Mouse (Mus musculus) forebrain, embryonic 14.5 days (tissue): Measurements from ENCODE around the gene Pdcd6ip. TPM values are rescaled to one million over a fixed set of nuclear protein-coding genes. Genes with fewer than 3 reads are reported as not detected.

Source experiments
- ATAC-seq: fragments of 200-750 bp; cut with Nextera tagmentation; 2 replicates; pipeline ENCODE4 v1.8.0; 2017; ENCODE audit warnings: mild to moderate bottlenecking, moderate library complexity
- DNase-seq: peaks from one replicate; pipeline ENCODE4 v3.0.0-alpha.2; 2015; ENCODE audit warnings: low spot score
- H3K27ac ChIP-seq: fragments of 300-500 bp; sonication (generic); 2 replicates; pipeline ENCODE4 v1.5.1; 2014; ENCODE audit warnings: low read depth, mild to moderate bottlenecking, control low read depth, low read length, moderate library complexity
- H3K27me3 ChIP-seq: fragments of 300-500 bp; sonication (generic); replicated peaks from 2 replicates; pipeline ENCODE4 v1.6.1; 2014; ENCODE audit warnings: low read length, control low read depth, mixed read lengths; ENCODE audit not compliant: control insufficient read depth, insufficient read depth
- H3K36me3 ChIP-seq: fragments of 300-500 bp; sonication (generic); 2 replicates; pipeline ENCODE4 v1.6.1; 2014; ENCODE audit warnings: low read length, control low read depth; ENCODE audit not compliant: control insufficient read depth, insufficient read depth
- H3K4me1 ChIP-seq: fragments of 300-500 bp; sonication (generic); 2 replicates; pipeline ENCODE4 v1.6.1; 2014; ENCODE audit warnings: antibody characterized with exemption, low read length, control low read depth; ENCODE audit not compliant: control insufficient read depth, insufficient read depth
- H3K4me2 ChIP-seq: fragments of 300-500 bp; sonication (generic); 2 replicates; pipeline ENCODE4 v1.6.1; 2014; ENCODE audit warnings: mild to moderate bottlenecking, control low read depth, low read length
- H3K4me3 ChIP-seq: fragments of 300-500 bp; sonication (generic); 2 replicates; pipeline ENCODE4 v1.5.1; 2014; ENCODE audit warnings: low read depth, low read length, control low read depth
- H3K9ac ChIP-seq: fragments of 300-500 bp; sonication (generic); 2 replicates; pipeline ENCODE4 v1.6.1; 2014; ENCODE audit warnings: mild to moderate bottlenecking, low read length, control low read depth, moderate library complexity
- H3K9me3 ChIP-seq: fragments of 300-500 bp; sonication (generic); replicated peaks from 2 replicates; pipeline ENCODE4 v1.6.1; 2016; ENCODE audit warnings: low read length, control low read depth, mixed read lengths; ENCODE audit not compliant: control insufficient read depth
- WGBS: fragments of 180-500 bp; shearing (Covaris S2); extraction: QIAGEN DNeasy Blood & Tissue Kit; methylation state at CpG from one replicate; pipeline ENCODE4 v1.1.7; 2014; 5-methylcytosine and 5-hydroxymethylcytosine counted together
- polyA plus RNA-seq: library from polyadenylated mRNA; unstranded; fragments of >200 nt; fragmentation: Nextera tagmentation; extraction: Ambion mirVana; gene quantifications from 2 replicates; pipeline ENCODE4 v1.2.1, GENCODE M21; 2014

Gene Pdcd6ip
- 29.6 and 41.5 TPM in 2 replicates for polyA plus RNA-seq

- Histone ChIP-seq H3K27me3 (no peaks in the 10 kb centered on the region), H3K9ac (peak within 1 kb of the TSS; percentile 97), H3K4me1 (peaks cover 20% of the 10 kb centered on the region), H3K27ac (peak within 1 kb of the TSS; percentile 48; the same call in 1 of the 2 replicates), H3K4me2 (peak within 1 kb of the TSS; percentile 85), H3K9me3 (no peaks in the 10 kb centered on the region), H3K36me3 (no peaks in the 10 kb centered on the region), H3K4me3 (peak within 1 kb of the TSS; percentile 95)
- WGBS, result 2% methylated on average over 59 of the region's 77 CpGs
- ATAC-seq (peak; percentile 95), DNase-seq (peak; percentile 92)
Observed at GRCm38 (mm10) chr9:113707481-113708360, at the start of gene Pdcd6ip. Pdcd6ip (minus strand) TSS chr9:113708259.

DNA sequence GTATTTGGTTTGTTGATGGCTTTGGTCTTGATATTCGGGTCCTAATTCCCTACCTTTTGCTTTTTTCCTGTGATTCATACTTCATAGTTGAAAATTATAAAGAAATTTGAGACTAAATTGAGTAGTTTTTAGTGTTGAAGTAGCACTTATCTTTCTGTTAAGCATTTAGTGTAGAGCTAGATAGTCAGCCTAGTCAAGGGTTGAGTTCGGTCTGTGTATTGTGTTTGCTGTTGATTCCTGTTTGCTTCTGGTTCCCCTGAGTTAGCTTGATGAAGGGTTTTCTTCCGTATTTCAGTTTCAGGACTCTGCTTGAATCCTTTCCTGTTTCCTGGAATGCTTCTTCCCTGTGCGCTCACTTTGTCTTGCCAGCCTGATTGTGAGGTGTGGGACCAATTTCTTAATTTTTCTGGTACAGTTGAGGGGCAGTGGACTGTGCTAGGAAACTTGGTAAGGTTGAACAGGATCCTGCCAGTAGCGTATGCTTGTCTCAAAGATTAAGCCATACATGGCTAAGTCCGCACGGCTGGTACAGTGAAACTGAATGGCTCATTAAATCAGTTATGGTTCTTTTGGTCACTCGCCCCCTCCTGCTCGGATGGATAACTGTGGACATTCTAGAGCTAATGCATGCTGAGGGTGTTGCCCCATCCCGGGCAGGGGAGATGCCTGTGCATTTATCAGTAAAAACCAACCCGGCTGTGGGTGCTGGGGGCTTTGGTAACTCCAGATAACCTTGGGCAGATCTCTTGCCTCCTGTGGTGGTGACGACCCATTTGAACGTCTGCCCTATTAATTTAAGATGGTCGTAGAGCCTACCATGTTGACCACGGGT is 48.0 kb upstream of the Pdcd6ip start:
- Histone ChIP-seq H3K9ac (no peak overlapping the region), H3K27ac (no peak overlapping the region), H3K4me3 (no peak overlapping the region), H3K4me1 (peaks cover 2% of the 10 kb centered on the region; the same call in 1 of the 2 replicates), H3K9me3 (no peaks in the 10 kb centered on the region), H3K36me3 (no peaks in the 10 kb centered on the region), H3K27me3 (no peaks in the 10 kb centered on the region), H3K4me2 (no peak overlapping the region)
- DNase-seq (no peak), ATAC-seq (no peak)
- 86% methylated on average over 15 of the region's 15 CpGs for WGBS

- Histone ChIP-seq H3K36me3 (no peaks in the 10 kb centered on the region), H3K27ac (no peak overlapping the region), H3K4me1 (no peaks in the 10 kb centered on the region), H3K9me3 (no peaks in the 10 kb centered on the region), H3K4me3 (no peak overlapping the region), H3K27me3 (no peaks in the 10 kb centered on the region), H3K9ac (no peak overlapping the region), H3K4me2 (no peak overlapping the region)
- DNase-seq (no peak), ATAC-seq (no peak)
- 43% methylated on average over 7 of the region's 7 CpGs for WGBS
Observed at GRCm38 (mm10) chr9:113749356-113749755, 41.3 kb upstream of the Pdcd6ip start.

DNA sequence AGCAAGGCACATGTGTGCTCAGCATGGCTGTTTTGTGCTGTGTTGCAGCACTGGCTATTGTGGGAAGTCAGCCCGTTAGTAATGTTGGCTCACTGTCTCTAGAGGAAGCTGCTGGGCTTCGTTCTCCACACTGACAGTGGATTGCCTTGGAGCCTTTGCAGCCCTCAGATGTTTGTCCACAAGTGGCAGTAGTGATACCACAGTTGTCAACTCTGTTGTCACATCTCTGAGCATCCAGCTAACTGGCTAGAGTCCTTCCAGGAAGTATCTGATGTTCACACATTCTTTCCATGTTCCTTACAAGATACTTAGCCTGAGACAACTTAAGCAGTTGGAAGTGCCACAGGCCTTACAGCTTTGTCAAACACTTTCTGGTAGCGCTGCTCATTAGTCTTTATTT is 35.2 kb upstream of the Pdcd6ip start:
- WGBS, result 41% methylated on average over 3 of the region's 3 CpGs
- Histone ChIP-seq H3K4me1 (peaks cover 4% of the 10 kb centered on the region; the same call in 1 of the 2 replicates), H3K4me3 (no peak overlapping the region), H3K27ac (no peak overlapping the region), H3K4me2 (no peak overlapping the region; the same call in 1 of the 2 replicates), H3K27me3 (no peaks in the 10 kb centered on the region), H3K9me3 (no peaks in the 10 kb centered on the region), H3K36me3 (no peaks in the 10 kb centered on the region), H3K9ac (no peak overlapping the region)
- DNase-seq, result no peak
- no peak for ATAC-seq

DNA sequence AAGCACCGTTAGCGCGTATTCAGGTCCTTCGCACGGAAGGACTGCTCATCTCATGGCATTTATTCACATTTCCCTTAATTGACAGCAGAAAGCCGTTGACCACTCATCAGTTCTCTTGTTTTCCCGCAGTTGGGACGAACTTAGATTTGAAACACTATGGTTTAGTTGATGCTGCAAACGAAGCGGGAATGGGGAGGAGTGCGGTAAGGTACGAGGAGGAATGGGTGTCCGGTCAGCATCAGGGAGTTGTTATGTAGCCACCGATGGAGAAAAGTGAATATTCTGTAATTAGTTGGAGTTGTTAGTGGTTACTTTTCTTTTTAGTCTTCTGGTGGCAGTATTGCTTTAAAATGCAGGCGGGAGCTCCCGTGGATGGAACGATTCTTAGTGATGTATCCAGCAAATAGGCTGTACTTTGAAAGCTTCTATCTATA is 34.3 kb upstream of the Pdcd6ip start:
- Histone ChIP-seq H3K9ac (peak overlapping the region; percentile 76), H3K4me2 (peak overlapping the region; percentile 79), H3K4me3 (peak overlapping the region; percentile 92), H3K36me3 (no peaks in the 10 kb centered on the region), H3K27me3 (no peaks in the 10 kb centered on the region), H3K4me1 (peaks cover 4% of the 10 kb centered on the region; the same call in 1 of the 2 replicates), H3K9me3 (no peaks in the 10 kb centered on the region), H3K27ac (no peak overlapping the region)
- ATAC-seq, result no peak
- 2% methylated on average over 17 of the region's 17 CpGs for WGBS
- peak; percentile 76 for DNase-seq

DNA sequence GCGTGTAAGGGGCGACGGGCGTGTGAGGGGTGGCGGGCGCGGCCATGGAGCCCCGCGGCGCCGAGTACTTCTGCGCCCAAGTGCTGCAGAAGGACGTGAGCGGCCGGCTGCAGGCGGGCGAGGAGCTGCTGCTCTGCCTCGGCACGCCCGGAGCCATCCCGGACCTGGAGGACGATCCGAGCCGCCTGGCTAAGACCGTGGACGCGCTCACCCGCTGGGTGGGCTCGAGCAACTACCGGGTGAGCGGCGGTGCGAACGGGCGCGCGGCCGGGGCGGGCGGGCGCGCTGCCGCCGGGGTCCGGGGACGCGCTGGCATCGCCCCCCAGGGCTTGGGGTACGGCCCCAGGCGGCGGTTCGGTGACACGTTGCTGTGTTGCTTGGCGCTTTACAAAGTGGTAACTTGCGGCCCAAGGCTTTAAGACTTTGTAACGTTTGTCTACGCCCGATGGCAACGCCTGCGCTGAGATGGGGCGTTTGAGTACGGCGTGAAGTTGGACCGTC is 33.6 kb upstream of the Pdcd6ip start:
- no peaks in the 10 kb centered on the region for H3K9me3 ChIP-seq
- peak overlapping the region; percentile 79 for H3K4me2 ChIP-seq
- under 1% methylated on average over 47 of the region's 64 CpGs for WGBS
- peak; percentile 45 for DNase-seq
- ATAC-seq, result peak; percentile 79
- H3K4me1 ChIP-seq, result peaks cover 4% of the 10 kb centered on the region; the same call in 1 of the 2 replicates
- no peaks in the 10 kb centered on the region for H3K27me3 ChIP-seq
- peak overlapping the region; percentile 92 for H3K4me3 ChIP-seq
- H3K9ac ChIP-seq, result peak overlapping the region; percentile 76
- peak overlapping the region; percentile 48; the same call in 1 of the 2 replicates for H3K27ac ChIP-seq
- no peaks in the 10 kb centered on the region for H3K36me3 ChIP-seq

DNA sequence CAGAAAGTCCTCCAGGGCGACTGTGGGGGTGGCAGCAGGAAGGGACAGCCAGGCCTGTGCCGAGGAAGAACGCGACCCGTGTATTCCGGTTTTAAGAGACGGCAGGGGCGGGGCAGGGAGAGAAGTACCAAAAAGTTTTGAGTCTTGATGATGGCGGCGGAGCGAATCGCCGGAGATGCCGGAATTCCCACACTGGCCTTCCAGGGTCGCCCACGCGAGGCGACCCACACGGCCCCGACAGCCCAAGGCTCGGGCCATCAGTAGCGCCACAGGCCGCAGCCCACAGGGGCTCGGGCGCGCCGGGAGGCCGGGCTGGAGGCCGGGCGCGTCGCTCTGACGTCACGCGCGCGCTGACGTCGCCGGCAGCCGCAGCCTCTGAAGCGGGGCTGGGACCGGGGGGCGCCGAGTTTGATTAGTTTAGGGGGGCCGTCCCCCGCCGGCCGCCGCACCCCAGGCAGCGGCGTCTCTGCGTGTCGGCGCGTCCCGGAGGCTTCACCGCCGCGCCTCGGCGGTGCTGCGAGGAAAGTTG is 33.1 kb upstream of the Pdcd6ip start, which contains the start of gene Clasp2:
Gene Clasp2, plus strand, starts transcription at position 366 of the 529 bp plus-strand sequence.
- Histone ChIP-seq H3K36me3 (no peaks in the 10 kb centered on the region), H3K27ac (peak within 1 kb of the TSS; percentile 48; the same call in 1 of the 2 replicates), H3K27me3 (no peaks in the 10 kb centered on the region), H3K4me1 (peaks cover 4% of the 10 kb centered on the region; the same call in 1 of the 2 replicates), H3K9ac (peak within 1 kb of the TSS; percentile 76), H3K4me2 (peak within 1 kb of the TSS; percentile 79), H3K4me3 (peak within 1 kb of the TSS; percentile 92), H3K9me3 (no peaks in the 10 kb centered on the region)
- WGBS, result under 1% methylated on average over 61 of the region's 63 CpGs
- ATAC-seq, result peak; percentile 97
- DNase-seq, result peak; percentile 88

DNA sequence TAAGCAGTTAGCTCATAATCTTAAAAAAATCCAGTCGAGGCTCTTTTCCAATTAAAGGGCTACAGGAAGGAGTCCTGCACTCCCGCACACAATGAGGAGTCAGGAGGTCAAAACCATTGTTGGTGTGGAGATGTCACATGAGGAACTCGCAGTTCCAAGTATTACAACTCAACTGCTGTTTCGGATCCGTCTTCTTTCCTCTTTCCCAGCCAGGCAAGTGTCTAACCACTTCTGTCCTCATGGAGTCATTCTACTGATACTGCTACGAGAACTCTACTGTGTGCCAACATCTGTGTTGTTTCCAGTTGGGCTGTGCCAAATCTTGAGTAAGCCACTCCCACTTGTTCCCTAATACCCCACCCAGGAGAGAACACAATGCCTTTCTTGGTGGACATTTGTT is 30.9 kb upstream of the Pdcd6ip start:
- Histone ChIP-seq H3K9me3 (no peaks in the 10 kb centered on the region), H3K4me1 (peaks cover 4% of the 10 kb centered on the region; the same call in 1 of the 2 replicates), H3K36me3 (no peaks in the 10 kb centered on the region), H3K27me3 (no peaks in the 10 kb centered on the region), H3K4me3 (no peak overlapping the region), H3K27ac (no peak overlapping the region), H3K9ac (no peak overlapping the region), H3K4me2 (no peak overlapping the region)
- ATAC-seq (no peak), DNase-seq (no peak)
- WGBS, result 88% methylated on average over 6 of the region's 6 CpGs
